Mouse (Mus musculus): ENCODE data around the gene Fnbp1l. TPM values are rescaled to one million over a fixed set of nuclear protein-coding genes. Genes with fewer than 3 reads are reported as not detected.

The Fnbp1l gene
- polyA plus RNA-seq, 1 experiment from 2014 or later = 273 TPM

- no peak overlapping the region for H3K4me2 ChIP-seq
- H3K4me1 ChIP-seq = 0 out of 2 replicates have a peak, but pooled peaks cover 3% of the 10 kb centered on the region
- no peak overlapping the region for H3K4me3 ChIP-seq
- H3K27me3 ChIP-seq (replicated peaks) = no peaks in the 10 kb centered on the region
- WGBS = 76% methylated on average over 6 of the region's 6 CpGs
- H3K36me3 ChIP-seq (replicated peaks) = no peaks in the 10 kb centered on the region
- no peak overlapping the region for H3K9ac ChIP-seq
- no peak overlapping the region for H3K27ac ChIP-seq
- no peak for ATAC-seq (replicated peaks)
- no peaks in the 10 kb centered on the region for H3K9me3 ChIP-seq
These were observed 119.9 kb downstream of the Fnbp1l start for GRCm38 (mm10) chr3:122499647-122500046.

GRCm38 (mm10) chr3:122498528-122498927, 121.0 kb downstream of the Fnbp1l start:
- Histone ChIP-seq H3K4me2 (no peak overlapping the region), H3K27me3 (replicated peaks) (no peaks in the 10 kb centered on the region), H3K4me1 (peaks cover 7% of the 10 kb centered on the region; the same call in 1 of the 2 replicates), H3K9me3 (no peaks in the 10 kb centered on the region), H3K27ac (no peak overlapping the region), H3K9ac (no peak overlapping the region), H3K36me3 (replicated peaks) (no peaks in the 10 kb centered on the region), H3K4me3 (no peak overlapping the region)
- WGBS = 89% methylated on average over 7 of the region's 7 CpGs
- ATAC-seq (replicated peaks) = no peak

DNA sequence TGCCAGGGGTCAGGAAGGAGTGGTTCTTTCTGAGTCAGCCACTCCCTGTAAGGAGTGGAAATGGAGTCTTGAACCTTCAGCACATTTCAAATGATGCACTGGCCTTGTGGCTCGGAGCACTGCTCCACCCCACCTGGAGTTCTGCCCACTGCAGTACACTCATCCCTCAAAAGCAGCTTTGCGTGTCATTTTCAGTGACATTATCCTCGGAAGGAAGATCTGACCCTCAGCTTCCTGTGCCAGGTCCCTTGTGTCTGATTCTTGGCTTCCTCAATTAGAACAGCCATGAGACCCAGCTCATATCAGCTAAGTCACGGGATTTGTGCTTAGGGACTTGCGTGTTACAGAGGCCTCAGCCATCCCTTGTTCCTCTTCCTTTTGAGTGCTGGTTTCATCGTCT, 121.6 kb downstream of the Fnbp1l start:
- Histone ChIP-seq H3K4me1 (peaks cover 10% of the 10 kb centered on the region), H3K27ac (no peak overlapping the region), H3K9me3 (no peaks in the 10 kb centered on the region), H3K36me3 (replicated peaks) (no peaks in the 10 kb centered on the region), H3K4me3 (no peak overlapping the region), H3K9ac (no peak overlapping the region), H3K4me2 (no peak overlapping the region), H3K27me3 (replicated peaks) (no peaks in the 10 kb centered on the region)
- WGBS = 87% methylated on average over 6 of the region's 6 CpGs
- ATAC-seq (replicated peaks) = no peak

DNA sequence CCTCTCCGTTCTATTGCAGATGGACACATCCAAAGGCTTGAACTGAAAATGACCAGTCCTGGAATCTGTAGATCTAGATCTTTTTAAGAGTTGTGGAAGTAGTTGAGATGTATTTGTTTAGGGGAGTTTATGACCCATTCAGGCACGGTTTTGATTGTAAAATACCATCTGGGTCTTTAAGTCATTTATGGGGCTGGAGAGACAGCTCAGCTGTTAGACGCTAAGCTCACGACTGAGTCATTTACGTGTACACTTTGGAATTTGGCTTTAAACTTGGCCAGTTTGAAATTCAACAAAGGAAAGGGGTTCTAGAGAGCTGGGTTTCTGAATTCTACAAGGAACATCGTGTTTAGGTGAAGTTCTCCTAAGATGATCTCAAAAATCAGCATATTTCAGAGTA, 124.8 kb downstream of the Fnbp1l start:
- H3K9ac ChIP-seq = no peak overlapping the region
- WGBS = 91% methylated on average over 6 of the region's 6 CpGs
- H3K36me3 ChIP-seq (replicated peaks) = no peaks in the 10 kb centered on the region
- no peak overlapping the region for H3K4me2 ChIP-seq
- H3K9me3 ChIP-seq = no peaks in the 10 kb centered on the region
- no peak overlapping the region for H3K27ac ChIP-seq
- H3K4me1 ChIP-seq = peaks cover 24% of the 10 kb centered on the region
- no peak for ATAC-seq (replicated peaks)
- no peak overlapping the region for H3K4me3 ChIP-seq
- H3K27me3 ChIP-seq (replicated peaks) = no peaks in the 10 kb centered on the region

GRCm38 (mm10) chr3:122492872-122493615, 126.5 kb downstream of the Fnbp1l start:
- Histone ChIP-seq H3K9me3 (no peaks in the 10 kb centered on the region), H3K27me3 (replicated peaks) (no peaks in the 10 kb centered on the region), H3K4me2 (peak overlapping the region; percentile 42), H3K9ac (no peak overlapping the region), H3K4me1 (peaks cover 29% of the 10 kb centered on the region), H3K36me3 (replicated peaks) (no peaks in the 10 kb centered on the region), H3K27ac (peak overlapping the region; percentile 61), H3K4me3 (peak overlapping the region; percentile 20)
- ATAC-seq (replicated peaks) = peak; percentile 87
- WGBS = 26% methylated on average over 21 of the region's 21 CpGs

DNA sequence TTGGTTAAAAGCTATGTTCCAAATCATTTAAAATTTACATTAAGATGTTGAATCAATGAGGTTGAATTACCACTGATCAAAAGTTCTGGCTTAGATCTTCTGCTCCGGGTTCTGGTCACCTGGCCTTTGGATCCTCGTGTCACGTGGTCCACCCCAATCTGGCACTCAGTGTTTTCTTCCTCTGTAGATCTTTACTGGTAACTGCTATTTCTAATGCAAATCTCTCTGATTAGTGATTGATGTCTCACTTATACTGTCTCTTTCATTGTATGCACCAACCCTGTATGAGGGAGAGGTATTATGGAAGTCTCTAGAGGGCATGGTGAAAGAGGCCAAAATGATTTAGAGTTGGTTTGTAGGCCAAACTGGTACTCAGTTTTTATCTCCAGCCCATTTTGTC, 127.5 kb downstream of the Fnbp1l start:
- WGBS = 75% methylated on average over 3 of the region's 3 CpGs
- Histone ChIP-seq H3K36me3 (replicated peaks) (no peaks in the 10 kb centered on the region), H3K9ac (no peak overlapping the region), H3K9me3 (no peaks in the 10 kb centered on the region), H3K27me3 (replicated peaks) (no peaks in the 10 kb centered on the region), H3K4me1 (peaks cover 32% of the 10 kb centered on the region), H3K27ac (peak overlapping the region; percentile 61), H3K4me2 (no peak overlapping the region; the same call in 1 of the 2 replicates), H3K4me3 (no peak overlapping the region)
- no peak for ATAC-seq (replicated peaks)

DNA sequence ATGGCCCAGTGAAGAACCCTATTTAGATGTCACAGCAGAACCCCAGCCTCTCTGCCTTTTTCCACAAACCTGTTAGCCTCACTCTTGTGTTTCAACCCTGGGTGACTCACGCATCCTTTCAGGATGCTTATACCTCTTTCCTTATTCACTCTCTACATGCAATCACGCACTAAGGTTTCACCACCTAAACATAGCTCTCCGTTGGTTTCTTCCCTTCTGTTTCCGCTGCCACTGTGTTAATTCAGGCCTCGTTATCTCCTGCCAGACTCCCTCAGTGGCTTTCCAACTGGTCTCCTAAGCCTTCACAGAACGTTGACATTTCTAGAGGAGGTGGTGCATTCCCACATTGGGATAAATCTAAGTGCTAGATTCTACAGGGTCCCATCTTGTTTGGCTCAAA, 128.9 kb downstream of the Fnbp1l start:
- no peak for ATAC-seq (replicated peaks)
- no peak overlapping the region for H3K9ac ChIP-seq
- no peaks in the 10 kb centered on the region for H3K36me3 ChIP-seq (replicated peaks)
- H3K4me1 ChIP-seq = peaks cover 32% of the 10 kb centered on the region
- H3K27ac ChIP-seq = no peak overlapping the region
- no peaks in the 10 kb centered on the region for H3K9me3 ChIP-seq
- 73% methylated on average over 6 of the region's 6 CpGs for WGBS
- H3K4me3 ChIP-seq = no peak overlapping the region
- no peaks in the 10 kb centered on the region for H3K27me3 ChIP-seq (replicated peaks)
- H3K4me2 ChIP-seq = no peak overlapping the region

Small RNA genes lying within 50 kb of the gene (microRNA-seq; reads per million reads assigned to microRNA genes)
- not detected for gene Mir7657

Other genes starting within 250 kb of the Fnbp1l start
- 1.9 TPM in 2 replicates for gene Pde5a, start 109.2 kb upstream of the Fnbp1l start, polyA plus RNA-seq (2015; fragmentation: Nextera tagmentation; extraction: Ambion mirVana)